Mouse (Mus musculus) left cerebral cortex, postnatal 36 days (tissue): Measurements from ENCODE around the gene Gigyf2. TPM values are rescaled to one million over a fixed set of nuclear protein-coding genes. Genes with fewer than 3 reads are reported as not detected.

Experiments used
- DNase-seq, 2 experiments: peaks; one replicate each; pipeline ENCODE4 v3.0.0; 2021 to 2022; ENCODE audit warnings: low spot score in 2 of 2, mixed read lengths in 1 of 2
- intact Hi-C: fragments of 180-260 bp; cut with DNase I; formaldehyde crosslinking; loops from one replicate; pipeline ENCODE4 v1.15.1; 2025
- total RNA-seq, 2 experiments: library from RNA; stranded (reverse); gene quantifications; 2 replicates each; pipeline ENCODE4 v1.2.3; 2021

Gene Gigyf2
- 100 to 1,000 TPM; 106 to 121 TPM for total RNA-seq

- intact Hi-C loops: no loop called here
- DNase-seq: peak; percentile 92 to 93
Measured at GRCm38 (mm10) chr1:87326742-87327163, at the start of gene Gigyf2. TSS of gene Gigyf2 (plus strand) at chr1:87326998.

DNA sequence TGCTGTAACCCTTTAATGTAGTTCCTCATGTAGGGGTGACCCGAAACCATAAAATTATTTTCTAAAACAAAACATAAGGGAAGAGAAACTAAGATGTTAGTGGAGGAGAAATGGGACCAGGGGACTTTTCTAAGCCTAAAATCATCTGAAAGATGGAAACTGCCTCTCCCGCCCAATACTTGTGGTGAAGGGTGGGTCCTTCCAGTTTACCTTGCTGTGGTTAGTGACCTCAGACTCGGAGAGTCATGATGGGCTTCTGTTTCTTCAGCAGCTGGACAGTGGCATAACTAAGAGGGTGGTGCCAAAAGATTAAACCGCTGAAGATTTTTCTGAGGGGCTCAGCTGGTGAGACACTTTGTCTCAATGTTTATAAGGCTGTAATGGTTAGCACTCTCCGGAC is 46.5 kb upstream of the Gigyf2 start:
- intact Hi-C loops: no loop called here
- no peak for DNase-seq

GRCm38 (mm10) chr1:87281599-87282412 is 45.0 kb upstream of the Gigyf2 start:
- intact Hi-C loops: no loop called here
- DNase-seq: no peak

GRCm38 (mm10) chr1:87282413-87282788 is 44.4 kb upstream of the Gigyf2 start:
- intact Hi-C loops: no loop called here
- no peak for DNase-seq

DNA sequence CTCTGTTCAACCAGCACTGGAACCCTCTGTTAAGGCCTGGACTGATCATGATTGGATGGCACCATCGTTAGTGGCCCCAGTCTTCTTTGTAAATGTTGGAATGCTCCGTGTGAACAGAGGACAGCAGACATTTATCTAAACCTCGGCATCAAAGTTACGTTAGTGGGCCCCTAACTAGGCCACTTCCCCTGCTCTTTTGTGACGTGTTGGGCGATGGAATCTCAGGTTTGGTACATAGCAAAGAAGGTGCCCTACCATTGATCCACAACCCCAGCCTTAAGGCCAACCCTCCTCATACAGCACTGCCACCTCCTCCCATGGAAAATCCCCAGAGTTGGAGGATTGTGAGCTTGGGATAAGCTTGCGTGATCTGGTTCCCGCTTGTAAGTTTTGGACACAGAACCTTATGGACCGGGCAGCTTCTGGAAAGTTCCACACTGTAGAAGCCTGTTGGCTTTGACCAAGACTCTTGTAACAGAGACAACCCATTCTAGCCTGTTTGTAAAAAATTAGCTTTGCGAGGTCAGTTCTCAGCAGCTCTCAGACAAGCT is 43.3 kb upstream of the Gigyf2 start:
- DNase-seq: no peak
- intact Hi-C loops: no loop called here

DNA sequence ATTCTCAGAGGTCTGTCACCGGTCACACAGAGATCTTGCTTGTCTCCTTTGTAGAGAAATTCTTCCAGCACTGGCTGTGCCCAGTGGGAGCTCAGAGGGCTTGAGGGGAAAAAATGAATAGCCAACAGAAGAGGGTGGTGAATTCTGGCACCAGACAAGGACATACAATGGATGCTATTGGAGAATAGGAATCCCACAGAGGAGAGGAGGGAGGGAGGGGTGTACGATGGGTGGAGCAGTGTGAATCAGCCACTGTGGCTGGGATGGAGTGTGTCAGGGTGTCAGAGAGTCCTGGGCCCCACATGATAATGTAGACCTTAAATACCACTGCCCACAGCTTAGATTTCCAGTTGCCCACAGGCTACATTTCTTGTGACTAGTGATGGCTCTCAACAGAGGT is 39.7 kb upstream of the Gigyf2 start:
- no peak for DNase-seq
- intact Hi-C loops: no loop called here

DNA sequence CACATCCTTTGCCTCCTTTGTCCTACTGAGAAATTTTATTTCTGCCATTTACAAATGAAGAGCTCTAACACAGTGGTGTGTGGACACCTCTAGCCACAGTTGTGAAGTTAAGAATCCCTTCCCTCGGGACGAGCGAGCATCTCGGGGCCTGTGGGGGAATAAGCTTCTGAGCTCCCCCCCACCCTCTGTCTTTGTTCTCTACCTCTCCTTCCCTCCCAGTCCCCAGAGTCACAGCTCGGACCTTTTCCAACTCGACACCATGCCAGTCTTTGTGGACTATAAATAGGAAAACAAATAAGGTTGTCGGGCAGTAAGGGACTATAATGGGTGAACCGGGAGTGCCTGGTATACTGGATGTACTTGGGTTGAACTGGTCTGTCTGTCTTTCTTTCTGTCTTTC is 35.4 kb upstream of the Gigyf2 start:
- DNase-seq: no peak
- intact Hi-C loops: loop anchor here (5.0 kb wide), 1 partner anchor 44 kb away; no protein-coding TSS in a partner anchor

GRCm38 (mm10) chr1:87292420-87293190 is 34.2 kb upstream of the Gigyf2 start:
- intact Hi-C loops: loop anchor here (5.0 kb wide), 1 partner anchor 45 kb away; no protein-coding TSS in a partner anchor
- DNase-seq: peak; percentile 19 to 38

- no peak for DNase-seq
- intact Hi-C loops: loop anchor here (5.0 kb wide), 1 partner anchor 47 kb away; no protein-coding TSS in a partner anchor
Measured at GRCm38 (mm10) chr1:87294063-87294710, 32.6 kb upstream of the Gigyf2 start.

DNA sequence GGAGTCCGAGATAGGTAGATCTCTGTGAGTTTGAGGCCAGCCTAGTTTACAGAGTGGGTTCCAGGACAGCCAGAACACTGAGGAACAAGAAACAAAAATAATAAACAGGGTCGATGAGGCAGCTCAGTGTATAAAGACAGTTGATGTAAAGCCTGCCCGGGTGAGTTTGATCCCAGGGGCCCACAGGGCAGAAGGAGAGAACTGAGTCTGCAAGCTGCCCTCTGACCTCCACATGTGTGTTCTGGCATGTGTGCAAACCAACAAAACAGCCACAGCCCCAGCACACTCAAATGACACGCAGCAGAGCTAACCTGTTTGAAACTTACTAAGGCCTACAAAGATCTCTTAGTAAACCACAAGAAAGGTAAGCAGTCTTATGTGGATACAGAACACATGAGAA is 31.8 kb upstream of the Gigyf2 start:
- intact Hi-C loops: loop anchor here (5.0 kb wide), 1 partner anchor 48 kb away; no protein-coding TSS in a partner anchor
- DNase-seq: no peak

DNA sequence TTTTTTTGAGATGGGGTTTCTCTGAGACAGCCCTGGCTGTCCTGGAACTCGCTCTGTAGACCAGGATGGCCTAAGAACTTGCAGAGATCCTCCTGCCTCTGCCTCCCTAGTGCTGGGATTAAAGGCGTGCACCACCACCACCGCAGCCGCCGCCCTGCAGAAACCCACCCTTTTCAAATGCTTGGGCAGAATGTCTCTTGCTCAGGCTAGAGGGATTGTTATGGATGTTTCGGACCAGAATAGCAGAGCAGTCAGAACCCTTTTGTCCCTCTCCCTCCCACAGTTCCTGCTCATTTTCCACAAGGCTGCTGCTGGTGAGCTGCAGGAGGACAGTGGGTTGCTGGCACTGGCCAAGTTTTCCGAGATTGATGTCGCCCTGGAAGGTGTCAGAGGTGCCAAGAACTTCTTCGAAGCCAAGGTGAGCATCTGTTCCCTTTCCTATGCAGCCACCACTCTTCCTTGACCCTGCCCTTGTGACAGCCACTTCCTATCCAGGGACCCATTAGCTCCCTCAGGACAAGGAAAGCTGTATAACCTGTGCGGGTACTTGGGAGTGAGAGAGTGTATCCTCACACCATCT is 29.4 kb upstream of the Gigyf2 start:
- intact Hi-C loops: no loop called here
- no peak for DNase-seq

- intact Hi-C loops: no loop called here
- DNase-seq: no peak
Measured at GRCm38 (mm10) chr1:87300360-87301286, 26.2 kb upstream of the Gigyf2 start.

DNA sequence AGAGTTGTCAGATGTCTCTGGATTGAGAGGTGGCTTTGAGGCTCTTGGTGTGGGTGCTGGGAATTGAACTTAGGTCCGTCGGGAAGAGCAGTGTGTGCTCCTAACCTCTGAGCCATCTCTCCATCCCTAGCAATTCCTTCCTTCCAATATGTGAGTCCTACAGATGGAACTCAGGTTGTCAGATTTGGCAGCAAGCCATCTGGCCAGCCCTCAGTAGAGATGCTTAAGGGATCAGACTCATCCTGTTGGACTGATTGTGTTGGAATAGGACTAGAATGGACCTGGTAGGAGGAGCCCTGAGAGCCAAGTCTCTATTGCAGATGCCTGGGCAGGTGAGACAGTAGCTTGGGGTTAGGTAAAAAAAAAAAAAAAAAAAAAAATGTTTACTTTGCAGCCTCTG is 24.8 kb upstream of the Gigyf2 start:
- no peak for DNase-seq
- intact Hi-C loops: no loop called here

DNA sequence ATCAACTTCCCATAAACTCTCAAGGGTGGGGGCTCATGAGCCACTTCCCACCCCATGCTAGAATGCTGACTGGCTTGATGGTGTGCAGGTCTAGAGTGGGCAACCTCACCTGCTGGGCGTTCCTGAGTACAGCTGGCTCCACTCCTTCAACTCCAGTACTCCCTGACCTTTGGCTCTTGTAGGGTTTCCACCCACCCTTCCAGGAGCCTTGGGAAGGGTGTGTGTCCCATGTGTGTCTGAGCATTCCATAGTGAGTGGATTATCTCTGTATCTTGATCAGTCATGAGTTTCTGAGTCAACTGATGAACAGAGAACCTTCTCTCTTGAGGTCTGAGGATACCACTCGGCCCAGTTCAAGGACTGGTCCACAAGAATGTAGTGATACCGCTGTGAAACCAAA is 17.8 kb upstream of the Gigyf2 start:
- intact Hi-C loops: no loop called here
- DNase-seq: no peak

GRCm38 (mm10) chr1:87309621-87310020 is 17.2 kb upstream of the Gigyf2 start:
- intact Hi-C loops: no loop called here
- DNase-seq: no peak

DNA sequence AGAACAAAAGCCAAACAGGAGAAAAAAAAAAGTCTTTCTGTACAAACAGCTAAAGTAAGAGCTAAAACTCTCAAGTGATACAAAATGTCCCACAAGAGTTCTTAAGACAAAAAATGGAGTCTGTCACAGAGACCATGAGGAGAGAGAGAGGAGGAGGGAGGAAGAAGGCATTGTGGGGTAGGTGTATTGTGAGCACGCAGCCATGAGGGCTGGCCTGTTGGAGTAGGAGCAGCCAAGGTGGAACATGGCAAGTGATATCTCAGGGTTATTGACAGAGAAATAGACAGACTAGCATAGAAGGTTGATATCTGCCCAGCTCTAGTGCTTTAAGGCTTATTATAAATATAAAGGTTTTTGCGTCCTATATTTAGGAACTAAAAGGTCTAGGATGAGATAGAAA is 14.1 kb upstream of the Gigyf2 start:
- no peak for DNase-seq
- intact Hi-C loops: no loop called here

DNA sequence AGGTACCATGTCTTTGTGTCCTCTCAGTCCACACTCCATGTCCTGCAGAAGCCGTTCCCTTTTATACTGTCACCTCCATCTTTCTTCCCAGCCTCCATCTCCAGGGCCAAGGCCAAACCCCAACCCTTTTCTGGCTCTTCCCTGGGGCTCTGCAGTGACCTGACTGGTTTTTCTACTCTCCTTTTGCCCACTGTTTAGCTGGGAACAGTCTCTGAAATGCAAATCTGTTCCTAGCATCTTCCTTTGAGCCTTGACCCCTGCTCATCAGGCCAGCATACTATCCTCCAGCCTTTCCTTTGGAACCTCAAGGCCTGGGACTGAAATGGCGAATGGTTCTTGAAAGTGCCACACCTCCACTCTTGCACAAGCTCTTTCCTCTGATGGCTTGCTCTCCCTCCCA is 13.7 kb upstream of the Gigyf2 start:
- DNase-seq: no peak
- intact Hi-C loops: no loop called here

DNA sequence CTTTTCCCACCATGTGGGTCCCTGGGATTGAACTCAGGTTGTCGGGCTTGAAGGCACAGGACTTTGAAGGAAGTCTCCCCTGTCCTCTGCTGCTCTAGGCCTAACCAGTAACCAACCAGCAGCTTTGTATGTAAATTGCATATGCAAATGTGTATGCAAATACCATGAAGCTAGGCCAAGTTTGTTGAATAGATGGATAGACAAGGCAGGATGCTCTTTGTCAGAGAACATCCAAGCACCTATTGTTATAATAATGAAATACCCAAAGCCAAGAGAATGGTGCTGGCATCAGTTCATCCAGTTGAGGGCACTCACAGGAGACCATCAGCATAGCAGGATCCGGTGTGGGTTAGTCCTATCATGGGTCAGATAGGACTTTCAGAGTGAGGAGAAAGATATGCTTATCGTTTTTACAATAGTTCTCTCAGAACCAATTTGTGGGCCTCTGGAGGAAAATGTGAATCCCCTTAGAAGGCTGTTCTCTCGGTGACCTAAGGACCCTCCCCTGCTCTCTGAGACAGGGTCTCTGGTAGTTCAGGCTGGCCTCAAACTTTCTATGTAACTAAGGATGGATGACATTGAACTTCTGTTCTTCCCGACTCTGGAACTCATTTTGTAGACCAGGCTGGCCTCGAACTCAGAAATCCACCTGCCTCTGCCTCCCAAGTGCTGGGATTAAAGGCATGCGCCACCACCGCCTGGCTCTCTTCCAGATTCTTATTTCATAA is 12.8 kb upstream of the Gigyf2 start:
- DNase-seq: no peak
- intact Hi-C loops: no loop called here
